Mouse (Mus musculus) forebrain, embryonic 10.5 days (tissue): ENCODE measurements at regions not wholly inside any gene's neighbourhood (a gene's known extent, or its start where the extent isn't known, plus 50 kb on each side); places are given as distances from the start of the nearest gene placed in this dataset.
"Not testable (repeated sequence)": the region's sequence is repeated elsewhere in the genome, so short reads cannot be mapped to it uniquely, and the experiment has no call there.

Experiments used
- DNase-seq: peaks from one replicate; pipeline ENCODE4 v3.0.0-alpha.2; 2017; ENCODE audit warnings: low spot score; ENCODE audit errors: extremely low spot score
- H3K27ac ChIP-seq: fragments of 300-500 bp; sonication (generic); 2 replicates; pipeline ENCODE4 v1.5.1; 2016; ENCODE audit warnings: mild to moderate bottlenecking
- H3K27me3 ChIP-seq: fragments of 300-500 bp; sonication (generic); 2 replicates; pipeline ENCODE4 v1.6.1; 2016; ENCODE audit warnings: mild to moderate bottlenecking; ENCODE audit not compliant: poor library complexity, severe bottlenecking
- H3K36me3 ChIP-seq: fragments of 300-500 bp; sonication (generic); replicated peaks from 2 replicates; pipeline ENCODE4 v1.6.1; 2016; ENCODE audit warnings: mild to moderate bottlenecking, moderate library complexity
- H3K4me1 ChIP-seq: fragments of 300-500 bp; sonication (generic); 2 replicates; pipeline ENCODE4 v1.6.1; 2016
- H3K4me3 ChIP-seq: fragments of 300-500 bp; sonication (generic); 2 replicates; pipeline ENCODE4 v1.5.1; 2016; ENCODE audit warnings: mild to moderate bottlenecking, moderate library complexity
- H3K9me3 ChIP-seq: fragments of 300-500 bp; sonication (generic); 2 replicates; pipeline ENCODE4 v1.6.1; 2016; ENCODE audit warnings: mild to moderate bottlenecking, moderate library complexity
- WGBS: fragments of 180-500 bp; shearing (Covaris S2); methylation state at CpG from one replicate; pipeline ENCODE4 v1.1.7; 2016; 5-methylcytosine and 5-hydroxymethylcytosine counted together

- H3K36me3 ChIP-seq = no peaks in the 10 kb centered on the region
- no peaks in the 10 kb centered on the region for H3K9me3 ChIP-seq
- no peak overlapping the region for H3K27ac ChIP-seq
- no peak for DNase-seq
- WGBS = 91% methylated on average over 2 of the region's 2 CpGs
- H3K27me3 ChIP-seq = no peaks in the 10 kb centered on the region
- H3K4me1 ChIP-seq = no peaks in the 10 kb centered on the region
- no peak overlapping the region for H3K4me3 ChIP-seq
Measured at GRCm38 (mm10) chr16:86294436-86294835, 392.8 kb upstream of the Adamts5 start.

- Histone ChIP-seq H3K4me3 (no peak overlapping the region), H3K36me3 (no peaks in the 10 kb centered on the region), H3K9me3 (no peaks in the 10 kb centered on the region), H3K27me3 (no peaks in the 10 kb centered on the region), H3K27ac (no peak overlapping the region), H3K4me1 (no peaks in the 10 kb centered on the region)
- DNase-seq = no peak
- 92% methylated on average over 2 of the region's 2 CpGs for WGBS
Measured at GRCm38 (mm10) chr16:86281326-86281725, 379.7 kb upstream of the Adamts5 start.

- H3K36me3 ChIP-seq = no peaks in the 10 kb centered on the region
- no peak overlapping the region for H3K4me3 ChIP-seq
- no peak for DNase-seq
- H3K4me1 ChIP-seq = no peaks in the 10 kb centered on the region
- H3K27ac ChIP-seq = no peak overlapping the region
- H3K9me3 ChIP-seq = no peaks in the 10 kb centered on the region
- 86% methylated on average over 1 of the region's 1 CpGs for WGBS
- H3K27me3 ChIP-seq = no peaks in the 10 kb centered on the region
Measured at GRCm38 (mm10) chr16:86277031-86277430, 375.4 kb upstream of the Adamts5 start.

- no peak for DNase-seq
- H3K36me3 ChIP-seq = no peaks in the 10 kb centered on the region
- H3K9me3 ChIP-seq = no peaks in the 10 kb centered on the region
- no peaks in the 10 kb centered on the region for H3K27me3 ChIP-seq
- H3K4me3 ChIP-seq = no peak overlapping the region
- H3K27ac ChIP-seq = no peak overlapping the region
- H3K4me1 ChIP-seq = no peaks in the 10 kb centered on the region
- WGBS = 66% methylated on average over 8 of the region's 8 CpGs
Measured at GRCm38 (mm10) chr16:86261612-86262011, 360.0 kb upstream of the Adamts5 start.

GRCm38 (mm10) chr16:86252630-86253029, 351.0 kb upstream of the Adamts5 start:
- H3K27me3 ChIP-seq = no peaks in the 10 kb centered on the region
- no peak for DNase-seq
- no peaks in the 10 kb centered on the region for H3K9me3 ChIP-seq
- no peaks in the 10 kb centered on the region for H3K36me3 ChIP-seq
- H3K4me1 ChIP-seq = no peaks in the 10 kb centered on the region
- no peak overlapping the region for H3K27ac ChIP-seq
- no peak overlapping the region for H3K4me3 ChIP-seq

- DNase-seq = no peak
Measured at GRCm38 (mm10) chr16:86250021-86250420, 348.4 kb upstream of the Adamts5 start.

GRCm38 (mm10) chr16:86244191-86244590, 342.6 kb upstream of the Adamts5 start:
- WGBS = 79% methylated on average over 2 of the region's 2 CpGs
- no peaks in the 10 kb centered on the region for H3K4me1 ChIP-seq

More at GRCm38 (mm10) chr16:86250021-86250420, 348.4 kb upstream of the Adamts5 start:
- 88% methylated on average over 6 of the region's 6 CpGs for WGBS
- Histone ChIP-seq H3K27me3 (no peaks in the 10 kb centered on the region), H3K27ac (no peak overlapping the region), H3K4me3 (no peak overlapping the region), H3K36me3 (no peaks in the 10 kb centered on the region), H3K9me3 (no peaks in the 10 kb centered on the region), H3K4me1 (no peaks in the 10 kb centered on the region)

GRCm38 (mm10) chr16:86242766-86243510, 341.3 kb upstream of the Adamts5 start:
- Histone ChIP-seq H3K27me3 (no peaks in the 10 kb centered on the region), H3K36me3 (no peaks in the 10 kb centered on the region), H3K4me3 (no peak overlapping the region), H3K9me3 (no peaks in the 10 kb centered on the region), H3K4me1 (no peaks in the 10 kb centered on the region), H3K27ac (no peak overlapping the region)
- WGBS = 94% methylated on average over 3 of the region's 3 CpGs
- no peak for DNase-seq

More at GRCm38 (mm10) chr16:86244191-86244590, 342.6 kb upstream of the Adamts5 start:
- Histone ChIP-seq H3K27ac (no peak overlapping the region), H3K4me3 (no peak overlapping the region), H3K27me3 (no peaks in the 10 kb centered on the region), H3K36me3 (no peaks in the 10 kb centered on the region), H3K9me3 (no peaks in the 10 kb centered on the region)
- DNase-seq = no peak

- Histone ChIP-seq H3K27me3 (no peaks in the 10 kb centered on the region), H3K9me3 (no peaks in the 10 kb centered on the region), H3K4me1 (no peaks in the 10 kb centered on the region), H3K36me3 (no peaks in the 10 kb centered on the region), H3K4me3 (no peak overlapping the region), H3K27ac (no peak overlapping the region)
- 86% methylated on average over 3 of the region's 3 CpGs for WGBS
- no peak for DNase-seq
Measured at GRCm38 (mm10) chr16:86222997-86223396, 321.4 kb upstream of the Adamts5 start.

GRCm38 (mm10) chr16:86210547-86210946, 308.9 kb upstream of the Adamts5 start:
- Histone ChIP-seq H3K36me3 (no peaks in the 10 kb centered on the region), H3K4me3 (no peak overlapping the region), H3K4me1 (no peaks in the 10 kb centered on the region), H3K27ac (no peak overlapping the region), H3K27me3 (no peaks in the 10 kb centered on the region), H3K9me3 (no peaks in the 10 kb centered on the region)
- DNase-seq = no peak

- no peak for DNase-seq
- H3K27ac ChIP-seq = no peak overlapping the region
- no peaks in the 10 kb centered on the region for H3K9me3 ChIP-seq
- no peaks in the 10 kb centered on the region for H3K36me3 ChIP-seq
- no peaks in the 10 kb centered on the region for H3K27me3 ChIP-seq
- no peak overlapping the region for H3K4me3 ChIP-seq
- H3K4me1 ChIP-seq = no peaks in the 10 kb centered on the region
Measured at GRCm38 (mm10) chr16:86209319-86209718, 307.7 kb upstream of the Adamts5 start.

GRCm38 (mm10) chr16:86189874-86190273, 288.2 kb upstream of the Adamts5 start:
- DNase-seq = no peak
- Histone ChIP-seq H3K36me3 (no peaks in the 10 kb centered on the region), H3K27ac (no peak overlapping the region), H3K9me3 (no peaks in the 10 kb centered on the region), H3K4me1 (no peaks in the 10 kb centered on the region), H3K4me3 (no peak overlapping the region), H3K27me3 (no peaks in the 10 kb centered on the region)
- 87% methylated on average over 1 of the region's 1 CpGs for WGBS

- Histone ChIP-seq H3K27me3 (no peaks in the 10 kb centered on the region), H3K4me3 (no peak overlapping the region), H3K27ac (no peak overlapping the region), H3K36me3 (no peaks in the 10 kb centered on the region), H3K4me1 (no peaks in the 10 kb centered on the region), H3K9me3 (no peaks in the 10 kb centered on the region)
- 87% methylated on average over 3 of the region's 3 CpGs for WGBS
- no peak for DNase-seq
Measured at GRCm38 (mm10) chr16:86188966-86189365, 287.3 kb upstream of the Adamts5 start.

- H3K36me3 ChIP-seq, H3K4me1 ChIP-seq, H3K27me3 ChIP-seq, H3K9me3 ChIP-seq, H3K27ac ChIP-seq, DNase-seq, H3K4me3 ChIP-seq: not testable (repeated sequence)
- 53% methylated on average over 4 of the region's 4 CpGs for WGBS
Measured at GRCm38 (mm10) chr16:86187609-86188008, 286.0 kb upstream of the Adamts5 start.
